In genomic region chr2:146140711-146141110, GRCm38 (mm10) we compare ENCODE assay signal across 19 mouse cellular contexts.
A peak's percentile ranks its signal among the peaks of the same experiment; 100 is the strongest.
DNase-seq lines count a peak whose midpoint lies in the region; ATAC-seq and TF ChIP-seq lines count a peak whose summit lies in the region.
"Had no signal": no experiment of that assay in that cellular context is flagged by ENCODE, and none has a peak within 500 bp of the region (broad histone marks: within the 10 kb centered on the region; RNA-seq: fewer than 3 reads in every experiment).

No protein-coding gene starts in this region.

- H3K79me2 ChIP-seq in heart, adult 2 months (replicated peaks; ENCODE audit: control insufficient read depth, insufficient read depth, low read length) = no peaks in the 10 kb centered on the region

- no peak overlapping the region for H3K4me2 ChIP-seq in forebrain, embryonic 11.5 days (ENCODE audit: low read depth, low read length, severe bottlenecking)
- H3K4me2 ChIP-seq in forebrain, postnatal 0 days (ENCODE audit: low read depth) = no peak overlapping the region
- H3K4me2 ChIP-seq: embryonic facial prominence, embryonic 13.5 days; embryonic facial prominence, embryonic 15.5 days; forebrain, embryonic 13.5 days; forebrain, embryonic 15.5 days had no signal

- TF ChIP-seq POLR2A in heart, adult 2 months (IDR thresholded peaks at IDR 0.05; ENCODE audit: insufficient read depth, low read depth, low read length) = no peak

- no peak overlapping the region for H3K4me3 ChIP-seq in forebrain, embryonic 11.5 days (ENCODE audit: low read depth, low read length)
- no peak overlapping the region for H3K4me3 ChIP-seq in forebrain, postnatal 0 days (ENCODE audit: low read depth, low read length)
- no peak overlapping the region for H3K4me3 ChIP-seq in heart, embryonic 10.5 days
- no peak overlapping the region for H3K4me3 ChIP-seq in heart, adult 2 months
- H3K4me3 ChIP-seq: embryonic facial prominence, embryonic 13.5 days; embryonic facial prominence, embryonic 15.5 days; erythroblast, embryonic 14.5 days; forebrain, embryonic 13.5 days; forebrain, embryonic 15.5 days had no signal

- H3K9ac ChIP-seq in forebrain, embryonic 11.5 days (ENCODE audit: low read length) = no peak overlapping the region
- no peak overlapping the region for H3K9ac ChIP-seq in forebrain, postnatal 0 days
- no peak overlapping the region for H3K9ac ChIP-seq in heart, adult 2 months (ENCODE audit: low read depth, low read length)
- H3K9ac ChIP-seq: embryonic facial prominence, embryonic 13.5 days; embryonic facial prominence, embryonic 15.5 days; forebrain, embryonic 13.5 days; forebrain, embryonic 15.5 days had no signal

- H3K36me3 ChIP-seq in forebrain, embryonic 11.5 days (ENCODE audit: control insufficient read depth, insufficient read depth, low read length) = no peaks in the 10 kb centered on the region
- H3K36me3 ChIP-seq in forebrain, postnatal 0 days (ENCODE audit: insufficient read depth) = no peaks in the 10 kb centered on the region
- no peaks in the 10 kb centered on the region for H3K36me3 ChIP-seq in heart, embryonic 10.5 days
- H3K36me3 ChIP-seq in heart, adult 2 months (ENCODE audit: control insufficient read depth, insufficient read depth, low read length) = no peaks in the 10 kb centered on the region
- H3K36me3 ChIP-seq: embryonic facial prominence, embryonic 13.5 days; embryonic facial prominence, embryonic 15.5 days; forebrain, embryonic 15.5 days had no signal

- H3K4me1 ChIP-seq in forebrain, embryonic 11.5 days (replicated peaks; ENCODE audit: control insufficient read depth, insufficient read depth, low read length) = no peaks in the 10 kb centered on the region
- no peaks in the 10 kb centered on the region for H3K4me1 ChIP-seq in forebrain, postnatal 0 days (ENCODE audit: insufficient read depth)
- no peaks in the 10 kb centered on the region for H3K4me1 ChIP-seq in heart, embryonic 10.5 days
- no peaks in the 10 kb centered on the region for H3K4me1 ChIP-seq in heart, adult 2 months (ENCODE audit: control insufficient read depth, insufficient read depth, low read length)
- H3K4me1 ChIP-seq: embryonic facial prominence, embryonic 13.5 days; embryonic facial prominence, embryonic 15.5 days; forebrain, embryonic 13.5 days; forebrain, embryonic 15.5 days had no signal

- DNase-seq in forebrain, embryonic 11.5 days (ENCODE audit: low spot score) = peak; percentile 20
- no peak for DNase-seq in forebrain, postnatal 0 days
- peak; percentile 64 for DNase-seq in heart, embryonic 10.5 days (ENCODE audit: low spot score)
- no peak for DNase-seq in heart, adult 2 months
- DNase-seq: adrenal gland, adult 2 months; adrenal gland, postnatal 10 days; adrenal gland, postnatal 25 days; cerebellum, adult 11 months; cerebellum, adult 18-20 months; cerebellum, adult 8-10 months; cerebellum, adult 9-11 months; cerebellum, postnatal 14 days; cerebellum, postnatal 36 days; embryo, embryonic 11 days had no signal

- H3K9me3 ChIP-seq in forebrain, embryonic 11.5 days (ENCODE audit: control insufficient read depth, low read length) = no peaks in the 10 kb centered on the region
- no peaks in the 10 kb centered on the region for H3K9me3 ChIP-seq in forebrain, postnatal 0 days (ENCODE audit: low read length)
- no peaks in the 10 kb centered on the region for H3K9me3 ChIP-seq in heart, embryonic 10.5 days
- H3K9me3 ChIP-seq: embryonic facial prominence, embryonic 13.5 days; embryonic facial prominence, embryonic 15.5 days; forebrain, embryonic 13.5 days; forebrain, embryonic 15.5 days had no signal

- no peak for TF ChIP-seq CTCF in forebrain, postnatal 0 days (IDR thresholded peaks at IDR 0.05; ENCODE audit: low read depth)
- TF ChIP-seq CTCF in heart, adult 2 months (IDR thresholded peaks at IDR 0.05) = no peak

- no peak for TF ChIP-seq EP300 in heart, adult 2 months (IDR thresholded peaks at IDR 0.05; ENCODE audit: insufficient read depth, low read depth, low read length)

- intact Hi-C loops in heart, adult 2 months (cut with DNase I) = no loop called here

- 89% methylated on average over 3 of the region's 3 CpGs for WGBS in forebrain, embryonic 11.5 days
- 81% methylated on average over 3 of the region's 3 CpGs for WGBS in forebrain, postnatal 0 days
- 82% methylated on average over 3 of the region's 3 CpGs for WGBS in heart, embryonic 10.5 days
- 69% methylated on average over 3 of the region's 3 CpGs for WGBS in heart, adult 2 months

- H3K27me3 ChIP-seq in forebrain, embryonic 11.5 days (ENCODE audit: control insufficient read depth, insufficient read depth, low read length) = no peaks in the 10 kb centered on the region
- no peaks in the 10 kb centered on the region for H3K27me3 ChIP-seq in forebrain, postnatal 0 days (ENCODE audit: insufficient read depth, low read length)
- H3K27me3 ChIP-seq in heart, embryonic 10.5 days (ENCODE audit: insufficient read depth, poor library complexity, severe bottlenecking) = no peaks in the 10 kb centered on the region
- H3K27me3 ChIP-seq in heart, adult 2 months (ENCODE audit: control insufficient read depth, insufficient read depth, low read length) = no peaks in the 10 kb centered on the region
- H3K27me3 ChIP-seq: embryonic facial prominence, embryonic 13.5 days; embryonic facial prominence, embryonic 15.5 days; forebrain, embryonic 13.5 days; forebrain, embryonic 15.5 days had no signal

- H3K27ac ChIP-seq in forebrain, embryonic 11.5 days (ENCODE audit: low read depth, low read length) = no peak overlapping the region
- no peak overlapping the region for H3K27ac ChIP-seq in forebrain, postnatal 0 days (ENCODE audit: low read depth, low read length)
- H3K27ac ChIP-seq in heart, embryonic 10.5 days = no peak overlapping the region
- no peak overlapping the region for H3K27ac ChIP-seq in heart, adult 2 months
- H3K27ac ChIP-seq: embryonic facial prominence, embryonic 13.5 days; embryonic facial prominence, embryonic 15.5 days; forebrain, embryonic 13.5 days; forebrain, embryonic 15.5 days had no signal

- no peak for ATAC-seq in forebrain, embryonic 11.5 days (replicated peaks; ENCODE audit: low FRiP score)
- ATAC-seq in forebrain, postnatal 0 days = no peak
- ATAC-seq: forebrain, embryonic 13.5 days; forebrain, embryonic 15.5 days had no signal

Comparison
In these comparisons a context has a peak if more than half of its experiments do, and no peak if none do; other contexts are left out.
1. DNase-seq: peak in forebrain, embryonic 11.5 days (single experiment) and heart, embryonic 10.5 days (single experiment); none in forebrain, postnatal 0 days (single experiment) and heart, adult 2 months (0 of 2).